Mouse (Mus musculus) midbrain, postnatal 0 days (tissue): ENCODE results near the gene 1600012H06Rik. TPM values are rescaled to one million over a fixed set of nuclear protein-coding genes. Genes with fewer than 3 reads are reported as not detected.
A peak's percentile ranks its signal among the peaks of the same experiment; 100 is the strongest.

Source experiments
- ATAC-seq: fragments of 200-750 bp; cut with Nextera tagmentation; 2 replicates; pipeline ENCODE4 v1.8.0; 2017; ENCODE audit warnings: moderate number of reproducible peaks, mild to moderate bottlenecking, moderate TSS enrichment, moderate library complexity; ENCODE audit not compliant: low FRiP score
- DNase-seq: peaks from one replicate; pipeline ENCODE4 v3.0.0-alpha.2; 2015; ENCODE audit warnings: low spot score
- H3K27ac ChIP-seq: fragments of 300-500 bp; sonication (generic); 2 replicates; pipeline ENCODE4 v1.5.1; 2014; ENCODE audit warnings: low read depth, mild to moderate bottlenecking, low read length, mixed read lengths
- H3K27me3 ChIP-seq: fragments of 300-500 bp; sonication (generic); 2 replicates; pipeline ENCODE4 v1.6.1; 2014; ENCODE audit warnings: low read length, control low read depth, mixed read lengths; ENCODE audit not compliant: insufficient read depth
- H3K36me3 ChIP-seq: fragments of 300-500 bp; sonication (generic); 2 replicates; pipeline ENCODE4 v1.6.1; 2014; ENCODE audit warnings: low read length, control low read depth, mixed read lengths; ENCODE audit not compliant: insufficient read depth
- H3K4me1 ChIP-seq: fragments of 300-500 bp; sonication (generic); 2 replicates; pipeline ENCODE4 v1.6.1; 2014; ENCODE audit warnings: mild to moderate bottlenecking, control low read depth, antibody characterized with exemption, low read length, mixed read lengths; ENCODE audit not compliant: insufficient read depth
- H3K4me2 ChIP-seq: fragments of 300-500 bp; sonication (generic); 2 replicates; pipeline ENCODE4 v1.6.1; 2014; ENCODE audit warnings: low read depth, mild to moderate bottlenecking, low read length, mixed read lengths; ENCODE audit not compliant: poor library complexity, severe bottlenecking
- H3K4me3 ChIP-seq: fragments of 300-500 bp; sonication (generic); 2 replicates; pipeline ENCODE4 v1.5.1; 2014; ENCODE audit warnings: low read depth, mild to moderate bottlenecking, low read length, moderate library complexity
- H3K9ac ChIP-seq: fragments of 300-500 bp; sonication (generic); replicated peaks from 2 replicates; pipeline ENCODE4 v1.6.1; 2014; ENCODE audit warnings: mild to moderate bottlenecking, low read length, moderate library complexity, mixed read lengths; ENCODE audit not compliant: poor library complexity, severe bottlenecking
- H3K9me3 ChIP-seq: fragments of 300-500 bp; sonication (generic); 2 replicates; pipeline ENCODE4 v1.6.1; 2016; ENCODE audit warnings: low read length, control low read depth
- CTCF ChIP-seq: IDR thresholded peaks from 2 replicates; pipeline ENCODE4 v1.5.1; 2016; ENCODE audit warnings: antibody characterized with exemption, mild to moderate bottlenecking
- WGBS: fragments of 180-500 bp; shearing (Covaris S2); extraction: QIAGEN DNeasy Blood & Tissue Kit; methylation state at CpG from one replicate; pipeline ENCODE4 v1.1.7; 2014; 5-methylcytosine and 5-hydroxymethylcytosine counted together
- polyA plus RNA-seq: library from polyadenylated mRNA; unstranded; fragments of >200 nt; fragmentation: Nextera tagmentation; extraction: Ambion mirVana; gene quantifications from 2 replicates; pipeline ENCODE4 v1.2.1, GENCODE M21; 2015
- total RNA-seq: library from RNA; depleted of rRNA; stranded (reverse); fragments of >200 nt; gene quantifications from 2 replicates; pipeline ENCODE4 v1.2.3, GENCODE M21; 2014

Gene 1600012H06Rik
- total and polyA plus RNA-seq, 2 experiments from 2014 or later, result 16.5 to 21.1 TPM

GRCm38 (mm10) chr17:14906611-14907010, 36.4 kb upstream of the 1600012H06Rik start:
- Histone ChIP-seq H3K9ac (no peak overlapping the region), H3K4me2 (no peak overlapping the region), H3K9me3 (no peaks in the 10 kb centered on the region), H3K4me3 (no peak overlapping the region), H3K4me1 (no peaks in the 10 kb centered on the region), H3K27me3 (no peaks in the 10 kb centered on the region), H3K27ac (no peak overlapping the region), H3K36me3 (no peaks in the 10 kb centered on the region)
- ATAC-seq (no peak), DNase-seq (no peak)
- no peak for TF ChIP-seq CTCF
- 42% methylated on average over 1 of the region's 1 CpGs for WGBS

GRCm38 (mm10) chr17:14907136-14907535, 35.8 kb upstream of the 1600012H06Rik start:
- Histone ChIP-seq H3K27me3 (no peaks in the 10 kb centered on the region), H3K9me3 (no peaks in the 10 kb centered on the region), H3K4me3 (no peak overlapping the region), H3K9ac (no peak overlapping the region; the same call in 1 of the 2 replicates), H3K36me3 (no peaks in the 10 kb centered on the region), H3K4me1 (no peaks in the 10 kb centered on the region), H3K4me2 (no peak overlapping the region), H3K27ac (no peak overlapping the region)
- ATAC-seq, result no peak
- WGBS, result 79% methylated on average over 12 of the region's 12 CpGs
- DNase-seq, result no peak
- TF ChIP-seq CTCF, result no peak

GRCm38 (mm10) chr17:14909331-14909730, 33.7 kb upstream of the 1600012H06Rik start:
- no peaks in the 10 kb centered on the region for H3K27me3 ChIP-seq
- no peaks in the 10 kb centered on the region for H3K36me3 ChIP-seq
- H3K4me1 ChIP-seq, result no peaks in the 10 kb centered on the region
- no peaks in the 10 kb centered on the region for H3K9me3 ChIP-seq
- ATAC-seq, result no peak
- no peak overlapping the region for H3K27ac ChIP-seq
- no peak overlapping the region for H3K4me3 ChIP-seq
- DNase-seq, result no peak
- 82% methylated on average over 5 of the region's 5 CpGs for WGBS
- no peak overlapping the region for H3K9ac ChIP-seq
- TF ChIP-seq CTCF, result no peak
- H3K4me2 ChIP-seq, result no peak overlapping the region

- H3K36me3 ChIP-seq, result no peaks in the 10 kb centered on the region
- H3K4me3 ChIP-seq, result no peak overlapping the region
- H3K9ac ChIP-seq, result no peak overlapping the region
- no peak overlapping the region for H3K27ac ChIP-seq
- DNase-seq (no peak), ATAC-seq (no peak)
- H3K4me2 ChIP-seq, result no peak overlapping the region
- H3K27me3 ChIP-seq, result no peaks in the 10 kb centered on the region
- no peak for TF ChIP-seq CTCF
- WGBS, result 86% methylated on average over 5 of the region's 5 CpGs
- no peaks in the 10 kb centered on the region for H3K9me3 ChIP-seq
- no peaks in the 10 kb centered on the region for H3K4me1 ChIP-seq
Observed at GRCm38 (mm10) chr17:14910771-14911170, 32.2 kb upstream of the 1600012H06Rik start.

GRCm38 (mm10) chr17:14912420-14912819, 30.6 kb upstream of the 1600012H06Rik start:
- ATAC-seq (no peak), DNase-seq (peak; percentile 12)
- no peak overlapping the region for H3K4me2 ChIP-seq
- H3K4me1 ChIP-seq, result no peaks in the 10 kb centered on the region
- no peaks in the 10 kb centered on the region for H3K36me3 ChIP-seq
- no peak overlapping the region for H3K4me3 ChIP-seq
- no peaks in the 10 kb centered on the region for H3K27me3 ChIP-seq
- no peak overlapping the region for H3K27ac ChIP-seq
- TF ChIP-seq CTCF, result peak; percentile 47
- H3K9ac ChIP-seq, result no peak overlapping the region
- H3K9me3 ChIP-seq, result no peaks in the 10 kb centered on the region
- WGBS, result 47% methylated on average over 6 of the region's 6 CpGs

GRCm38 (mm10) chr17:14912981-14913380, 30.0 kb upstream of the 1600012H06Rik start:
- H3K27me3 ChIP-seq, result no peaks in the 10 kb centered on the region
- H3K9me3 ChIP-seq, result no peaks in the 10 kb centered on the region
- ATAC-seq (no peak), DNase-seq (no peak)
- no peaks in the 10 kb centered on the region for H3K4me1 ChIP-seq
- no peak overlapping the region for H3K9ac ChIP-seq
- WGBS, result 85% methylated on average over 8 of the region's 8 CpGs
- no peak overlapping the region for H3K27ac ChIP-seq
- no peak overlapping the region for H3K4me3 ChIP-seq
- H3K36me3 ChIP-seq, result no peaks in the 10 kb centered on the region
- TF ChIP-seq CTCF, result no peak
- H3K4me2 ChIP-seq, result no peak overlapping the region
